Mouse (Mus musculus): ENCODE measurements around the gene Ptcra. TPM values are rescaled to one million over a fixed set of nuclear protein-coding genes. Genes with fewer than 3 reads are reported as not detected.
A peak's percentile ranks its signal among the peaks of the same experiment; 100 is the strongest.
"Not testable (repeated sequence)": the region's sequence is repeated elsewhere in the genome, so short reads cannot be mapped to it uniquely, and the experiment has no call there.

The Ptcra gene
- 0.24 and 0.36 TPM in 2 replicates for polyA plus RNA-seq (2016; fragmentation: Nextera tagmentation; extraction: Ambion mirVana)

- Histone ChIP-seq H3K4me1 (no peaks in the 10 kb centered on the region), H3K9me3 (no peaks in the 10 kb centered on the region), H3K27ac (no peak within 1 kb of the TSS), H3K9ac (no peak within 1 kb of the TSS), H3K4me2 (no peak within 1 kb of the TSS), H3K4me3 (replicated peaks) (no peak within 1 kb of the TSS), H3K36me3 (replicated peaks) (no peaks in the 10 kb centered on the region), H3K27me3 (no peaks in the 10 kb centered on the region)
- WGBS, result 64% methylated on average over 2 of the region's 2 CpGs
- no peak for ATAC-seq (ENCODE audit: low FRiP score)
These were observed at the start of gene Ptcra for GRCm38 (mm10) chr17:46763544-46763943. Ptcra (minus strand) TSS chr17:46763712.

DNA sequence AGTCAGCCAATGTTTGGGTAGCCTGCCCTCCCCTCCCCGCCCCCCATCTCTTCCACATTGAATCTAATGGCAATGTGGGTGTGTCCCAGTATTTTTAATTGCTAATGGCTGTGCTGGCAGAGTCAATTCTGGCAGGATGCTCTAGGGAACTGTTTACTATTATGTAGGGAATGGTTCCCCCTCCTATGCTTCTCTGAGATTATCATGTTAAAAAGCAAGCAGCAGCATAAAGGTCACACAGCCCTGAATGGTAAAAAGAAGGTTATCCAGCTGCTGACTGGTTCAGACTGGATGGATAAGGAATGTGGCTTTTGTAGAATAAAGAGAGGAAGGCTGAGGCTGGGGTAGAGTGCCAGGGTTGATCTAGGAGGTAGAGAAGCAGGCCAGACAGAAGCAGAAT is 48.9 kb upstream of the Ptcra start:
- no peak overlapping the region for H3K27ac ChIP-seq
- peaks cover 49% of the 10 kb centered on the region for H3K36me3 ChIP-seq (replicated peaks)
- WGBS, result 100% methylated on average over 1 of the region's 1 CpGs
- no peak for ATAC-seq (ENCODE audit: low FRiP score)
- H3K9me3 ChIP-seq, result no peaks in the 10 kb centered on the region
- peaks cover 8% of the 10 kb centered on the region; the same call in 1 of the 2 replicates for H3K4me1 ChIP-seq
- H3K27me3 ChIP-seq, result no peaks in the 10 kb centered on the region
- no peak overlapping the region for H3K9ac ChIP-seq
- no peak overlapping the region for H3K4me3 ChIP-seq (replicated peaks)
- no peak overlapping the region for H3K4me2 ChIP-seq

DNA sequence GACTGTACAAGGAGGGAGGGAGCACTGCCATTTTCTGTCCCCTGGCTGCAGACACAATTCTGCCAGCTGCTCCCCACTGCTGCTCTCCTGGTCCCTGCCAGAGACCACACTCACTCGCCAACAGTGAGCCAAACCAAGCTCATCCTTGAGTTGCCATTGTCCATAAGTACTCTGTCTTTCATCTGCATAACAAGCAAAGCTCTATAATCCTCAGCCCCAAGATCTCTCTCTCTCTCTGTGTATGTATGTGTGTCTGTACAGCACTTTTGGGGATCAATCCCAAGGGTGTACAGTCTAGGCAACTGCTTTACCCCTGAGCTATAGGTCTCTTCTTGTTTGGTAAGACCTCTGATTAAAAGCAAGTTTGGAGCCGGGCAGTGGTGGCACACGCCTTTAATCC is 47.2 kb upstream of the Ptcra start:
- Histone ChIP-seq H3K4me3 (replicated peaks) (no peak overlapping the region), H3K27ac (no peak overlapping the region), H3K9me3 (no peaks in the 10 kb centered on the region), H3K36me3 (replicated peaks) (peaks cover 57% of the 10 kb centered on the region), H3K27me3 (no peaks in the 10 kb centered on the region), H3K9ac (no peak overlapping the region), H3K4me2 (no peak overlapping the region), H3K4me1 (no peaks in the 10 kb centered on the region; the same call in 1 of the 2 replicates)
- 83% methylated on average over 3 of the region's 3 CpGs for WGBS
- ATAC-seq (ENCODE audit: low FRiP score), result no peak

DNA sequence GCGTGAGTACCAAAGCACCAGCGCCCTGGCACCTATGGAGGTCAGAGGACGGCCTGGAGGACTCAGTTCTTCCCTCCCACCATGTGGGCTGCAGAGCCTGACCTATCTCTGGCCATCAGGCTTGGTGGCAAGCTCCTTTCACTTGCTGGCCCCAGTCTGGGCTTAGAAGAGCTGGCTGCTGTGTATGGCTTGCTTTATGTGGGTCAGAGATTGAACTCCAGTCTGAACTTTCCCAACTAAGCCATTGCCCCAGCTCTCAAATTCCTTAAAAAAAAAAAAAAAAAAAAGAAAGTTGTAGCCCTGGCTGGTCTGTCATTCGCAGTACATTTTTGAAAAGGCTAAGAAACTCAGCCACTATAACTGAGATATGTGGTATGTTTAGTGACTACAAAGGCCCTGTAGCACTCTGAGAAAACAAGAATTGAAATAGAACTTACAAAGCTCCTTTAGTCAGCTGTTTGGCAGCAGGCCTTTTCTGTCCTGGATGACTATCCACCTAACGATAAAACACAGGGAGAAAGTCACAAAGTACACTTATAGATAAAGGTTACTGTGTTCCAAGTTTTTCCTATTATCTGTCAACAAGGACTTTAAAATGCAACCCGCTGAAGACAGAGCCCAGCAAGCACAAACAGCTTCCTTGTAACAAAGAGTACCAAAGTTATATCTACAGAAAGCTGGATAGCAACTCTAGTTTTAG is 45.8 kb upstream of the Ptcra start:
- H3K4me1 ChIP-seq, result no peaks in the 10 kb centered on the region
- no peak overlapping the region for H3K4me2 ChIP-seq
- peaks cover 64% of the 10 kb centered on the region for H3K36me3 ChIP-seq (replicated peaks)
- no peak overlapping the region for H3K9ac ChIP-seq
- 86% methylated on average over 6 of the region's 6 CpGs for WGBS
- H3K27me3 ChIP-seq, result no peaks in the 10 kb centered on the region
- no peak overlapping the region for H3K27ac ChIP-seq
- no peaks in the 10 kb centered on the region for H3K9me3 ChIP-seq
- no peak for ATAC-seq (ENCODE audit: low FRiP score)
- no peak overlapping the region for H3K4me3 ChIP-seq (replicated peaks)

DNA sequence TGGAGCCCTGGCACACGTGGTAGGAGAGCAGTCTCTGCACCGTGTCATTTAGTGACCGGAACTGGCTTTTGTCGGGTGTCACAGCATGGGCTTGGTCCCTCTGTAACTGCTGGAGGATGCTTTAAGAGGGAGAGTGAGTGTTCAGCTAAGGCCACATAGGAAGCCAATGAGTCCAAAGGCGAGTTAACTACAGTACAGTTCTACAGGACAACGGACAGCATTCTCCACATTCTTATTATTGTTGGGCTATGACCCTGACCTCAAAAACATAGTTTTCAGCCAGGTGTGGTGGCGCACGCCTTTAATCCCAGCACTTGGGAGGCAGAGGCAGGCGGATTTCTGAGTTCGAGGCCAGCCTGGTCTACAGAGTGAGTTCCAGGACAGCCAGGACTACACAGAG is 44.9 kb upstream of the Ptcra start:
- Histone ChIP-seq H3K4me2 (no peak overlapping the region), H3K4me3 (replicated peaks) (no peak overlapping the region), H3K9me3 (no peaks in the 10 kb centered on the region), H3K27ac (no peak overlapping the region), H3K27me3 (no peaks in the 10 kb centered on the region), H3K4me1 (no peaks in the 10 kb centered on the region), H3K9ac (no peak overlapping the region), H3K36me3 (replicated peaks) (peaks cover 59% of the 10 kb centered on the region)
- ATAC-seq (ENCODE audit: low FRiP score), result no peak
- WGBS, result 88% methylated on average over 10 of the region's 10 CpGs

GRCm38 (mm10) chr17:46801761-46802160 is 38.2 kb upstream of the Ptcra start:
- WGBS, result 88% methylated on average over 6 of the region's 6 CpGs
- Histone ChIP-seq H3K4me1 (no peaks in the 10 kb centered on the region; the same call in 1 of the 2 replicates), H3K9me3 (no peaks in the 10 kb centered on the region), H3K4me2 (no peak overlapping the region), H3K36me3 (replicated peaks) (peaks cover 57% of the 10 kb centered on the region), H3K27ac (no peak overlapping the region), H3K27me3 (no peaks in the 10 kb centered on the region), H3K9ac (no peak overlapping the region), H3K4me3 (replicated peaks) (no peak overlapping the region)
- no peak for ATAC-seq (ENCODE audit: low FRiP score)

DNA sequence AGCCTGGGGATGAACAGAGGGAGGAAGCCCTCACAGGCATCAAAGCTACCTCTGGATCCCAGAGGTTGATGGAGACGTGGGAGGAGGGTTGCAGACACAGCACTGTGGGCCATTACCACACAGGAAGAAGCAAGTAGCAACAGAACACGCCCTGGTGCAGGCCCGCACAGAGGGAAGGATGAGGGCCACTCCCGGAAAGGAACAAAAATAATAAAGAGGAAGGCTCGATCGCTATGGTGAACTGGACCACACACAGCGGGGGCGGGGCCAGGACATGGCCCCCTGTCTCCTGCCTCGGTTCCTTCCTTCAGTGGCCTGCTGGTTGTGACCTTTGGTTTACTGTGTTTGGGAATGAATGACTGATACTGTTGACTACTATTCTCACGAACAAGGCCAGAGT is 36.2 kb upstream of the Ptcra start:
- Histone ChIP-seq H3K27ac (no peak overlapping the region), H3K4me3 (replicated peaks) (no peak overlapping the region), H3K4me1 (no peaks in the 10 kb centered on the region; the same call in 1 of the 2 replicates), H3K36me3 (replicated peaks) (peaks cover 39% of the 10 kb centered on the region), H3K9ac (no peak overlapping the region), H3K27me3 (no peaks in the 10 kb centered on the region), H3K4me2 (no peak overlapping the region), H3K9me3 (no peaks in the 10 kb centered on the region)
- 85% methylated on average over 10 of the region's 10 CpGs for WGBS
- ATAC-seq (ENCODE audit: low FRiP score), result no peak

DNA sequence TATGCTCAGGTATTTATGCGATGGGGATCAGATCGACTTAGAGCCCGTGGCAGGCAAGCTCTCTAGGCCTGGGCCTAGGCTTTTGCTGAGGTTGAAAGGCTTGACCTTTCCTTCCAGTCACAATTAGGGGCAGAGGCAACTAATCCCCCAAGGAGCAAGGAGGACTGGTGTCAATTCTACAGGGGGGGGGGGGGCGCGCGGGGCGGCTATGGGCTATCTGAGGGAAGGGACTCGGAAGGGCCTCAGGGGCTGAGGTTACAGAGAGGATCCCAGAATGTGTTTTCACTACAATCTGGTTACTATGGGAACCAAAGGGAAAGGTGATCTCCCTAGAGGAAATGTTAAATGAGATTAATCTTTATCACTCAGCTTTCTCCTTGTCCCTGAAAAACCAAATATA is 33.9 kb upstream of the Ptcra start:
- 30% methylated on average over 8 of the region's 8 CpGs for WGBS
- Histone ChIP-seq H3K4me3 (replicated peaks) (no peak overlapping the region), H3K4me1 (no peaks in the 10 kb centered on the region; the same call in 1 of the 2 replicates), H3K4me2 (no peak overlapping the region), H3K9me3 (no peaks in the 10 kb centered on the region), H3K9ac (no peak overlapping the region), H3K27me3 (no peaks in the 10 kb centered on the region), H3K36me3 (replicated peaks) (peaks cover 39% of the 10 kb centered on the region), H3K27ac (no peak overlapping the region)
- ATAC-seq (ENCODE audit: low FRiP score), result no peak

DNA sequence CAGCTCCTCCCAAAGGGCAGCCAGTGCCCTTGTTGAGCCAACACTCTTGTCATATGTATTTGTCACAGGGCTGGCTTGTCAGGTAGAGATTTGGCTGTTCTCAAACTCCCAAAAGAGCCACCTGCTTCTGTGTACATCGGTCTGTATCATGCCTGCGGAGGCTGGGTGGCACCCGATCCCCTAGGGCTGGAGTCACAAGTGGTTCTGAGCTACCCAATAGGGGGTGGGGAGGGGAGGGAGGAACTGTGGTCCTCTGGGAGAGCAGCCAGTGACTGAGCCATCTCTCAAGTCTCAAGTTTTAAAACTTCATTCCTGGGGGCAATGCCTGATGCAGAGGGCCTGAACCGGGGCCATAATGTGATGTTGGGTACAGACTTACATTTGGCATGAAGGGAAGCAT is 33.2 kb upstream of the Ptcra start:
- Histone ChIP-seq H3K27me3 (no peaks in the 10 kb centered on the region), H3K9me3 (no peaks in the 10 kb centered on the region), H3K4me1 (no peaks in the 10 kb centered on the region; the same call in 1 of the 2 replicates), H3K4me3 (replicated peaks) (no peak overlapping the region), H3K36me3 (replicated peaks) (peaks cover 33% of the 10 kb centered on the region), H3K27ac (no peak overlapping the region), H3K4me2 (no peak overlapping the region), H3K9ac (no peak overlapping the region)
- WGBS, result 87% methylated on average over 4 of the region's 4 CpGs
- ATAC-seq (ENCODE audit: low FRiP score), result no peak

GRCm38 (mm10) chr17:46792963-46793362 is 29.5 kb upstream of the Ptcra start:
- H3K4me2 ChIP-seq, result no peak overlapping the region
- no peaks in the 10 kb centered on the region; the same call in 1 of the 2 replicates for H3K4me1 ChIP-seq
- H3K36me3 ChIP-seq (replicated peaks), result no peaks in the 10 kb centered on the region
- no peak for ATAC-seq (ENCODE audit: low FRiP score)
- 92% methylated on average over 2 of the region's 2 CpGs for WGBS
- no peaks in the 10 kb centered on the region for H3K27me3 ChIP-seq
- H3K9me3 ChIP-seq, result no peaks in the 10 kb centered on the region
- no peak overlapping the region for H3K9ac ChIP-seq
- no peak overlapping the region for H3K27ac ChIP-seq
- H3K4me3 ChIP-seq (replicated peaks), result no peak overlapping the region

DNA sequence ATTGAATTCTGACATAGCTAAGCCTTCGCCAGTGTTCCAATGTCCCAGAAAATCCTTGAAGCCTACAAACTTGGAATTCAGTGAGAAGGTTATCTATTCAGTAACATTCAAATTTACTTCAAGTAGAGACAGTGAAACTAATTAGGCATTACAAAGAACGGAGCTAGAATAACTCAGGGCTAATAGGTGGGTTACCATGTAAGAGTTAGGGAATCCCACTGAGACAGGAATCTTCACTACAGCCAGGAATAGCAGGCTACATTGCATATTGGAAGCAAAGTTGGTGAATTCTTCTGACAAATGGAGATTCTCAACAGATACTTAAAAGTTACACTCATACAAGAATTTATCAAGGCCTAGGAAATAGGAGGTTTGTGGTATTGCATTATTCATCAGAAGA is 24.5 kb upstream of the Ptcra start:
- not testable (repeated sequence) for H3K9ac ChIP-seq; H3K27me3 ChIP-seq; H3K4me3 ChIP-seq (replicated peaks); H3K4me2 ChIP-seq; ATAC-seq (ENCODE audit: low FRiP score); H3K27ac ChIP-seq; H3K9me3 ChIP-seq; H3K4me1 ChIP-seq; H3K36me3 ChIP-seq (replicated peaks)
- WGBS, result 64% methylated on average over 2 of the region's 2 CpGs

- Histone ChIP-seq H3K27me3 (no peaks in the 10 kb centered on the region), H3K9ac (no peak overlapping the region), H3K36me3 (replicated peaks) (no peaks in the 10 kb centered on the region), H3K4me3 (replicated peaks) (no peak overlapping the region), H3K27ac (no peak overlapping the region), H3K4me1 (no peaks in the 10 kb centered on the region), H3K4me2 (no peak overlapping the region), H3K9me3 (no peaks in the 10 kb centered on the region)
- WGBS, result 94% methylated on average over 5 of the region's 5 CpGs
- no peak for ATAC-seq (ENCODE audit: low FRiP score)
These were observed 23.4 kb upstream of the Ptcra start for GRCm38 (mm10) chr17:46786952-46787351.

DNA sequence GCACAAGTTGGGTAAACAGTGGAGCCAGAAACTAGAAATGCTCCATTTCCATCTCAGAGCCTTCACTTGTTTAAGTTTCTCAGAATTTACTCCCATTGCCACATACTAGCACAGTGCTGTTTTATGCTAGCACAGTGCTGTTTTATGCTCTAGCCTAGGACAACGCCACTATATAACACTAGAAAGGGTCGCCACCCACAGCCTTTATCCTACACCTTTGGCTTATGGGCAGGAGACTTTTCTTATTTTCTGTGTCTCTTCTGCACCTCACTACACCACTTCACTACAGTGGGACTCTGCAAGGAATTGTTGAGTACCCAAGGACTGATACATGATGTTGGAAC is 19.7 kb upstream of the Ptcra start:
- Histone ChIP-seq H3K9me3 (no peaks in the 10 kb centered on the region), H3K4me1 (peaks cover 8% of the 10 kb centered on the region), H3K4me3 (replicated peaks) (peak overlapping the region; percentile 73), H3K4me2 (peak overlapping the region; percentile 73), H3K36me3 (replicated peaks) (peaks cover 26% of the 10 kb centered on the region), H3K9ac (no peak overlapping the region), H3K27ac (peak overlapping the region; percentile 85), H3K27me3 (no peaks in the 10 kb centered on the region)
- no peak; the same call in 1 of the 2 replicates for ATAC-seq (ENCODE audit: low FRiP score)
- 76% methylated on average over 2 of the region's 2 CpGs for WGBS
